Mouse (Mus musculus): ENCODE measurements around the gene Gpr153. TPM values are rescaled to one million over a fixed set of nuclear protein-coding genes. Genes with fewer than 3 reads are reported as not detected.

Gpr153 gene
- polyA plus RNA-seq, 1 experiment from 2014 or later: 7.9 TPM

DNA sequence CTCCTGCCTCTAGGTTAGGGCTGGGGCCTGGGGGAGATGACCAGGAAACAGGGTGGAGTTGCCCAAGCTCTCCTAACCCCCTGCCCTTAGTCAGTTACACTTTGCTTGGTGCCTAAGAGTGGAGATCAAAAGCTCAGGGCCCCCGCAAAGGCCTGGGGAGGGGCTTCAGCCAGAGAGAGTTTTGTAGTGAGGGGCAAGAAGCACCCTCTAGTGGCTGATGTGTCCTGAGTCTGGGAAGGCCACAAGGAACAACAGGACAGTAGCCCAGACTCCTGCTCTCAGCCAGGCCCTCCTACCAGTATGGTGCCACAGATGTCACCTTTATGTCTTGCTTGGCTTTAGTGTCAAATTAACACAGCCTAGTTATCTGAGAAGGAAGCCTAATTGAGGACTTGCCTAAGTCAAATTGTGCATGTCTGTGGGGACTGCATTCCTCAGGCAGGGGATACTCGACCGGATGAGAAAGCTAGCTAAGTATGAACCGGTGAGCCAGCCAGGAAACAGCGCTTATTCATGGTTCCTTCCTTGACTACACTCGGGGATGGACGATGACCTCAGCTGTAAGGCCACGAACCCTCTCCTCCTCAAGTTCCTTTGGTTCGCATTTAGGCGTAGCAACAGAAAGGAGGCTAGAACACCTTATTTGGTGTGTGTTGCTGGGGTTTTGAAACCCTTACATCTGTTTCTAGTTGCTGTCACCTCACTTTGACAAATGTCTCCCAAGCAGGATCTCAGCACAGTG, 20.3 kb downstream of the Gpr153 start:
- Histone ChIP-seq H3K27me3 (ENCODE audit: insufficient read depth, poor library complexity, severe bottlenecking) (peaks cover 80% of the 10 kb centered on the region), H3K9me3 (no peaks in the 10 kb centered on the region), H3K27ac (peak overlapping the region; percentile 79; the same call in 1 of the 2 replicates), H3K36me3 (no peaks in the 10 kb centered on the region), H3K4me1 (replicated peaks) (peaks cover 91% of the 10 kb centered on the region), H3K4me3 (0 out of 2 replicates have a peak overlapping the region, but pooled peaks have one; percentile 9)
- peak; percentile 37 for DNase-seq (ENCODE audit: low spot score)
- WGBS: 57% methylated on average over 10 of the region's 10 CpGs

DNA sequence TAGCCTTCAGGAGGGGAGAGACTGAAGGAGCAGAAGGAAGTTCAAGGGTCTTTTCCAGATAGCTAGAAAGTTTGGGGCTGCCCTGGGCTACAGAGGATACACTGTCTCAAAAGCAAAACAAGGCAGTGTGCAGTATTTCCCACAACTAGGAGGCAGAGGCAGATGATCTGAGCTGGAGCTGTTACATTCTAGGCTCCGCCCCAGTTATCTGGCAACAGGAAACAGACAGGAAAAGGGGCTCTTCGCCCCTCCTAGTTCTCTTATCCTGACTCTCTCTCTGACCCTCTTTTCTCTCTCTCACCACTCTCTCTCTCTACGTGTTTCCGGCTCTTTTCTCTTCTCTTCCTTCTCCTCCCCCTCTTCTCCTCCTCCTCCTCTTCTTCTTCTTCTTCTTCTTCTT, 21.9 kb downstream of the Gpr153 start:
- H3K9me3 ChIP-seq: no peaks in the 10 kb centered on the region
- H3K4me3 ChIP-seq: 0 out of 2 replicates have a peak overlapping the region, but pooled peaks have one; percentile 2
- DNase-seq (ENCODE audit: low spot score): no peak
- H3K27ac ChIP-seq: no peak overlapping the region
- H3K4me1 ChIP-seq (replicated peaks): peaks cover 78% of the 10 kb centered on the region
- peaks cover 64% of the 10 kb centered on the region for H3K27me3 ChIP-seq (ENCODE audit: insufficient read depth, poor library complexity, severe bottlenecking)
- WGBS: 50% methylated on average over 4 of the region's 4 CpGs
- peaks cover 14% of the 10 kb centered on the region for H3K36me3 ChIP-seq

DNA sequence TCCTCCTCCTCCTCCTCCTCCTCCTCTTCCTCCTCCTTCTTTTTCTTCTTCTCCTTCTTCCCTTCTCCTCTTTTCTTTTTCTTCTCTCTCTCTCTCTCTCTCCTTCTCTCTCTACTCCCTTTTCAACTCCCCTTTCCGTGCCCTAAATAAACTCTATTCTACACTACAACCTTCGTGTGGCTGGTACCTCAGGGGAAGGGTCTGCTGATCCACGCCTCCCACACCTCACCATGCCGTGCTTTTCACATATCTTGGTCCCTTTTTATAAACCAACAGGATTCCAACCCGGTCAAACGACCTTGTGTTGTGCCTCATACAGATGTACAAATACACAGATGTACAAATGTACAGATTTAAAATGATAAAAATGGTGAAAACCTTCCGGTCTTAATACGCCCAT, 22.3 kb downstream of the Gpr153 start:
- no peak for DNase-seq (ENCODE audit: low spot score)
- Histone ChIP-seq H3K27me3 (ENCODE audit: insufficient read depth, poor library complexity, severe bottlenecking) (peaks cover 60% of the 10 kb centered on the region), H3K9me3 (no peaks in the 10 kb centered on the region), H3K4me3 (peak overlapping the region; percentile 98), H3K36me3 (peaks cover 19% of the 10 kb centered on the region), H3K27ac (no peak overlapping the region), H3K4me1 (replicated peaks) (peaks cover 74% of the 10 kb centered on the region)
- WGBS: 21% methylated on average over 8 of the region's 8 CpGs

DNA sequence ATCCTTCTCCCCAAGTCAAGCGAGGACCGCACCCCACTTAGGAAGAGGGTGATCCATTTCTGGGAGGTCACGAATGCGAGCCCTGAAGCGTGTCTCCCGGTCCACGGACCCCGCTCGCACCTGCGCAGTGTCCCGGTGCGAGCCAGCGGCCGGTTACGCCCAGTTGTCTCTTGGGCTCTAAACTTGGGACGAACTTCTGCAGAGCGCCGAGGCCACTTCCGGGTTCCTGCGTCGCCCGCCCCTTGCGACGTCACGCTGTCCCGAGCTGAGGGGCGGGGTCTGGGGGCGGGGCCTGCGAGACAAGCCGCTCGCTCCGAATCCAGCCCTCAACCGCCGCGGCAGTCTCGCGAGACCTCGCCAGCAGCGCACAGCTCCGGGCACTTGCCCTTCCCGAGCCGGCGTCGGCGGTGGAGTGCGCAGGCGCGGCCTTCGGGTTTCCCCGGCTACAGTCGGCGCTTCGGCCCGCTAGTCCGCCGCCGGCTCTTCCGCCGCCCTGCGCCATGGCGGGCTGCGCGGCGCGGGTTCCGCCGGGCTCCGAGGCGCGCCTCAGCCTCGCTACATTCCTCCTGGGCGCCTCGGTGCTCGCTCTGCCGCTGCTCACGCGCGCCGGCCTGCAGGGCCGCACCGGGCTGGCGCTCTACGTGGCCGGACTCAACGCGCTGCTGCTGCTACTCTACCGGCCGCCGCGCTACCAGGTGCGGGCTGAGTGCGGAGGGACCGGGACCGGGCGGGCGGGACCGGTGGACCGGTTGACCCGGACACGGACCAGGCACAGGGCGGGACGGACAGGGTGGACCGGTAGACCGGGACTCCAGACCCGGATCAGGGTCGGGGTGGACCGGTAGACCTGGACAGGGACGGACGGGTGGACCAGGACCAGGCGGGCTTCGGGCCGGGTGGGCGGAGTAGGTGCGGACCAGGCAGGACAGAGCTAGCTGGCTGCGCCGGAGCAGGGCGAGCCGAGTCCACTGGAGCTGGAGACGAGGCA, 23.1 kb downstream of the Gpr153 start, which contains the start of gene Icmt:
Gene Icmt (plus strand): TSS at position 354 of the 988 bp plus-strand sequence.
- peak within 1 kb of the TSS; percentile 93 for H3K27ac ChIP-seq
- H3K4me3 ChIP-seq: peak within 1 kb of the TSS; percentile 98
- H3K9me3 ChIP-seq: no peaks in the 10 kb centered on the region
- peaks cover 27% of the 10 kb centered on the region for H3K36me3 ChIP-seq
- H3K4me1 ChIP-seq (replicated peaks): peaks cover 68% of the 10 kb centered on the region
- H3K27me3 ChIP-seq (ENCODE audit: insufficient read depth, poor library complexity, severe bottlenecking): peaks cover 52% of the 10 kb centered on the region
- WGBS: under 1% methylated on average over 119 of the region's 119 CpGs
- peak; percentile 99 for DNase-seq (ENCODE audit: low spot score)

DNA sequence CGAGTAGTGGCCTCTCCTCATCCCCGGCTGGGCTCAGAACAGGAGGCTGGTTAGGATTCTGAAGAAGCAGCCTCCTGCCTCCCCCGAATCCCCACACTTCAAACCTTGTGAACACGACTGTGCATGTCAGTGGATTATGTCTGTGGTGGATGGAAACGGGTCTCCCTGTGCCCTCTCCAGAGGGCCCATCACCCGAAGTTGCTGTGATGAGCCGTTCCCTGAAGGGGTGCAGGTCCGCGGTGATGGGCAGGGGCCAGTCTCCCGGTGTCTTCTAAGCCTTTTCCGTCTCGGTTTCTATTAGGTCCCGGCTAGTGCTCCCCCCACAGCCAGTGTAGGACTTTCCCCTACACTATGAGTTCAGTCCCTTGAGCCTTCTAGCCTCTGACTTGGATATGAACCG, 24.8 kb downstream of the Gpr153 start:
- no peak for DNase-seq (ENCODE audit: low spot score)
- Histone ChIP-seq H3K4me1 (replicated peaks) (peaks cover 53% of the 10 kb centered on the region), H3K9me3 (no peaks in the 10 kb centered on the region), H3K36me3 (peaks cover 43% of the 10 kb centered on the region), H3K27ac (no peak overlapping the region), H3K27me3 (ENCODE audit: insufficient read depth, poor library complexity, severe bottlenecking) (peaks cover 35% of the 10 kb centered on the region), H3K4me3 (peak overlapping the region; percentile 98; the same call in 1 of the 2 replicates)
- WGBS: 85% methylated on average over 14 of the region's 14 CpGs

DNA sequence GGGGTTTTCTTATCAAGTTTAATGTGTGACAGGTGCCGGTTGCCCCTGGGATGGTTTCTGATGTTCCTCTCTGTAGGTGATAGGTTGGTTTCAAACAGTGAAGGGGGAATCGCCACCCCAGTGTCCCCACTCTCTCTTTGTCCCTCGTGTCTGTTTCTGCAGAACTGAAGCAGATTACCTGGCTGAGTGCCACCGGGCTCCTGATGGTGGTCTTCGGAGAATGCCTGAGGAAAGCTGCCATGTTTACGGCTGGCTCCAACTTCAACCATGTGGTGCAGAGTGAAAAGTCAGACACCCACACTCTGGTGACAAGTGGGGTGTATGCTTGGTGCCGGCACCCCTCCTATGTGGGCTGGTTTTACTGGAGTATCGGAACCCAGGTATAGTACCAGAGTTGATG, 26.3 kb downstream of the Gpr153 start:
- WGBS: 96% methylated on average over 8 of the region's 8 CpGs
- Histone ChIP-seq H3K36me3 (peaks cover 59% of the 10 kb centered on the region), H3K27me3 (ENCODE audit: insufficient read depth, poor library complexity, severe bottlenecking) (peaks cover 20% of the 10 kb centered on the region), H3K27ac (no peak overlapping the region), H3K4me1 (replicated peaks) (peaks cover 41% of the 10 kb centered on the region), H3K9me3 (no peaks in the 10 kb centered on the region), H3K4me3 (no peak overlapping the region)
- no peak for DNase-seq (ENCODE audit: low spot score)

DNA sequence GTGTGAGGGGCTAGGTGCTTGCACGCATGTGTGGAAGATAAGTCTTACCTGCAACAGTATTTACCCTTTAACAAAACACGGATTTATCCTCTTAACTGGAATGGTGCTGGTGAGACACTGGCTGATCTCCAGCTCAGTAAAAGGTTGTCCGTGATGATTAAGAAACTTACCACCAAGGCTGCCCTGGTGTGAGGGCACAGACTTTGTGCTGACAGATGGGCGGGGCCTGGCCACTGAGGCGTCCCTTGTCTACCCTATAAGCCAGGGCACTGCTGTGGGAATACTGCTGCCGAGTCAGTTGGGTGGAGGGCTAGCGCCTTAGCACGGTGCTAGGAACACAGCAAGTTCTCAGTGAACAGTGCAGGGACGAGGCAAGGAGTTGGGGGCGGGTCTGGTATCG, 28.0 kb downstream of the Gpr153 start:
- 71% methylated on average over 11 of the region's 11 CpGs for WGBS
- no peak for DNase-seq (ENCODE audit: low spot score)
- Histone ChIP-seq H3K9me3 (no peaks in the 10 kb centered on the region), H3K4me3 (no peak overlapping the region), H3K4me1 (replicated peaks) (peaks cover 26% of the 10 kb centered on the region), H3K27ac (no peak overlapping the region), H3K27me3 (ENCODE audit: insufficient read depth, poor library complexity, severe bottlenecking) (peaks cover 10% of the 10 kb centered on the region), H3K36me3 (peaks cover 60% of the 10 kb centered on the region)

DNA sequence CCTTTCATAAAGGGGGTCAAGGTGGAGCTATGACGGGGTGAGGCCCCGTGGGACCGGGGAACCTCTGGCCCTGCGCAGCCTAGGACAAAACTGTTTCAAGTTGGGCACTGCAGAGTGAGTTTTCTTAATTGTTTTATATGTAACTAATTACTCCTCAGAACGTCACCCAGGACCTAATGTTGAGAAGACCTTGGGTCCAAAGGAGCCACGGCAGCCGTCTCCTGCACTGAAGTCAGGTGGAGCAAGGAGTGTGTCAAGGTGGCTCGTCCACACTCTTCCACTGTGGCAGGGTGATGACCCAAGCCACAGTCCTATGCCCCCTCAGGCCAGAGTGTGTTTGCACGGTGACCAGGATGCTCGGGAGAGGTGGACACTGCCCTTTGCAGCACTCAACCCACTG, 29.1 kb downstream of the Gpr153 start:
- Histone ChIP-seq H3K4me3 (no peak overlapping the region), H3K27ac (no peak overlapping the region), H3K36me3 (peaks cover 68% of the 10 kb centered on the region), H3K27me3 (ENCODE audit: insufficient read depth, poor library complexity, severe bottlenecking) (peaks cover 8% of the 10 kb centered on the region), H3K9me3 (no peaks in the 10 kb centered on the region), H3K4me1 (replicated peaks) (peaks cover 19% of the 10 kb centered on the region)
- no peak for DNase-seq (ENCODE audit: low spot score)
- WGBS: 92% methylated on average over 10 of the region's 10 CpGs

DNA sequence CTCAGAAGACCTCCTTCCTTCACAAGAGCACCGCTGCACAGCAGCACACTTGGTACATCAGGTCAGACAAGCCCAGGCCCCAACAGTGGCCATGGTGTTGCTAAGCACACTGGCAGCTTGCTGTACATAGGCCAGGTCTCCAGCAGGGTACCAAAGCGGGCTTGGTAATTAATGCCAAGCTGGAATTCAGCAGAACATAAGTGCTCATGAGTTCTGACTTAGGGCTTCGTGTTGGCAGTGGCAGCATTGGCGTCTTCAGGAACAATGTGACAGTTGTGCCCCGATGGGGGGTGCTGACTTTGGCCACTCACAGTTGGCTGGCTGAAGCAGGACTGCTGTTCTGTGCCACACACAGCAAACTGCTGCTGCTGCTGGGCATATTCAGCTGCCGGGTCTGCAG, 30.7 kb downstream of the Gpr153 start:
- H3K9me3 ChIP-seq: no peaks in the 10 kb centered on the region
- peaks cover 75% of the 10 kb centered on the region for H3K36me3 ChIP-seq
- peaks cover 14% of the 10 kb centered on the region for H3K27me3 ChIP-seq (ENCODE audit: insufficient read depth, poor library complexity, severe bottlenecking)
- 93% methylated on average over 6 of the region's 6 CpGs for WGBS
- no peak overlapping the region for H3K27ac ChIP-seq
- no peak overlapping the region for H3K4me3 ChIP-seq
- H3K4me1 ChIP-seq (replicated peaks): peaks cover 10% of the 10 kb centered on the region; the same call in 1 of the 2 replicates
- DNase-seq (ENCODE audit: low spot score): no peak

DNA sequence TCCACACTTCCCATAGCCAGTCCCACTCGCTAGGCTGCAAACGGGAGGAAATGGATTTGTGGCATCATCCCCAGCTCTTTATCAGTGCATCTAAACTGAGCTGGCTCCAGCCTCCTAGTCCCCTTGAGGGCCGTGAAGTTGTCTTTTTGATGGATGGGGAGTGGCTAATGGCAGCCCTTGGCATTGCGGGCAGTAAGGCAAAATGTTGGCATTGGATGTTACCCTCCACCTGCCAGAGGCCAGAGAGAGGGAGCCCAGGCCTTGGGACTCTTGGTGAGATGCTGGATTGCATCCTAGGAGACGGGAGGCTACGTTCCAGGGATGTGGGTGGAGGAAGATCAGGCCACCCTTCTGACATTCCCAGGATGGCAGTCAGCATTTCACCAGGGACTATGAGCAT, 32.0 kb downstream of the Gpr153 start:
- H3K4me1 ChIP-seq (replicated peaks): peaks cover 8% of the 10 kb centered on the region; the same call in 1 of the 2 replicates
- H3K36me3 ChIP-seq: peaks cover 62% of the 10 kb centered on the region
- no peak overlapping the region for H3K27ac ChIP-seq
- DNase-seq (ENCODE audit: low spot score): no peak
- 91% methylated on average over 6 of the region's 6 CpGs for WGBS
- H3K4me3 ChIP-seq: no peak overlapping the region
- peaks cover 27% of the 10 kb centered on the region for H3K27me3 ChIP-seq (ENCODE audit: insufficient read depth, poor library complexity, severe bottlenecking)
- H3K9me3 ChIP-seq: no peaks in the 10 kb centered on the region

DNA sequence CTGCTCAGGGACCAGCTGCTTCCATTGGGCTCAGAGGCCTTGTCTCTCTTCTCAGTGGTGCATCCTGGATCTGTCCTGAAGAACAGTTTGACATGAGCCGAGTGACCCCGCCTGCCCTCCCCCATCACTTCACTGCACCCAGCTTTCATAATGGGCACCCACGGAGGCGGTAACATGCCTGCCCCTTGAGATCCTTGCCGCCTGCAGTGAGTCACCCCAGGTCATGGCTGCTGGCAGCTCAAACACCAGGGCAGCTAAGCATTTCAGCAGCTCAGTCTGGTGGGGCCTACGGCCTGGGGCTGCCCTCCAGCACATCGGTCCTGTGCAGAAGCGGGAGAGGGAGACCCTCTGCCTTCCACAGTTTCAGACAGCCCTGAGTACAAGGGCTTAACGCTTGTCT, 33.5 kb downstream of the Gpr153 start:
- no peaks in the 10 kb centered on the region for H3K9me3 ChIP-seq
- H3K4me3 ChIP-seq: no peak overlapping the region
- no peak for DNase-seq (ENCODE audit: low spot score)
- 77% methylated on average over 9 of the region's 9 CpGs for WGBS
- H3K27ac ChIP-seq: no peak overlapping the region
- peaks cover 46% of the 10 kb centered on the region for H3K36me3 ChIP-seq
- peaks cover 16% of the 10 kb centered on the region; the same call in 1 of the 2 replicates for H3K4me1 ChIP-seq (replicated peaks)
- peaks cover 42% of the 10 kb centered on the region for H3K27me3 ChIP-seq (ENCODE audit: insufficient read depth, poor library complexity, severe bottlenecking)

DNA sequence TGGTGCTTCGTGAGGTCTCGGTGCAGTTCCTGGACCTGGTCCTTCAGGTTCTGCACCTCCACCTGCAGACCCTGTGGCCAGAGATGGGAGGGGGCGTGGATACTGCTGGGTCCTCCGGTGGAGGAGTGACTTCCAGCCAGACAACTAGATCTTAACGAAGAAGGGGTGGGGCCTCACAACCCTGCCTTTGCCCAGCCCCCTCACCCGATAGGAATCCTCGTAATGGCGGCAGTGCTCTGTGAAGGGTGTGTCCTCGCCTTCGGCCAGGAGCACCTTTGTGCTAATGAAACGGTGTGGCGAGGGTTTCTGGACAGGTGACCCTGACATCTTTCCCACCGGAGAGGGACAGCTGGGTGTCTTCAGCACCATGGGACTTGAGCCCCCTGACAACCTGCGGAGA, 38.2 kb downstream of the Gpr153 start:
- no peak for DNase-seq (ENCODE audit: low spot score)

More for the DNA sequence above, 38.2 kb downstream of the Gpr153 start:
- H3K4me3 ChIP-seq: peak overlapping the region; percentile 45
- H3K4me1 ChIP-seq (replicated peaks): peaks cover 48% of the 10 kb centered on the region
- 5% methylated on average over 14 of the region's 14 CpGs for whole genome bisulfite sequencing
- H3K9me3 ChIP-seq: no peaks in the 10 kb centered on the region
- H3K27me3 ChIP-seq (ENCODE audit: insufficient read depth, poor library complexity, severe bottlenecking): peaks cover 89% of the 10 kb centered on the region
- no peak overlapping the region for H3K27ac ChIP-seq
- peaks cover 16% of the 10 kb centered on the region for H3K36me3 ChIP-seq

All from hindbrain, embryonic 10.5 days (tissue).